Mouse (Mus musculus): ENCODE measurements around the gene Lpp.

- TF ChIP-seq CTCF (IDR thresholded peaks at IDR 0.05; ENCODE audit: borderline replicate concordance, control insufficient read depth, extremely low read depth, insufficient read depth, low read length, poor library complexity) (no peak), POLR2A (IDR thresholded peaks at IDR 0.05; ENCODE audit: control insufficient read depth, extremely low read depth, insufficient read depth, low read length, poor library complexity) (no peak)
Measured at GRCm38 (mm10) chr16:24902111-24902510, 508.8 kb downstream of the Lpp start.

Data from thymus, adult 2 months (tissue).